Mouse (Mus musculus) spleen, postnatal 36 days (tissue): Measurements from ENCODE around the gene Mmaa.

Experiments
- DNase-seq, 2 experiments: peaks; one replicate each; pipeline ENCODE4 v3.0.0; 2022; ENCODE audit warnings: low spot score in 2 of 2, mixed read lengths in 1 of 2

Mmaa gene

GRCm38 (mm10) chr8:79288681-79289080 lies 6.1 kb downstream of the Mmaa start:
- DNase-seq = no peak

GRCm38 (mm10) chr8:79288250-79288649 lies 6.5 kb downstream of the Mmaa start:
- no peak for DNase-seq

GRCm38 (mm10) chr8:79286424-79286823 lies 8.3 kb downstream of the Mmaa start:
- DNase-seq = no peak

- no peak for DNase-seq
Measured at GRCm38 (mm10) chr8:79284626-79285025, 10.1 kb downstream of the Mmaa start.

GRCm38 (mm10) chr8:79281376-79281890 lies 13.3 kb downstream of the Mmaa start:
- DNase-seq = no peak

- no peak for DNase-seq
Measured at GRCm38 (mm10) chr8:79277264-79277870, 17.4 kb downstream of the Mmaa start.

- DNase-seq = no peak
Measured at GRCm38 (mm10) chr8:79274940-79275339, 19.8 kb downstream of the Mmaa start.

GRCm38 (mm10) chr8:79273776-79274175 lies 21.0 kb downstream of the Mmaa start:
- DNase-seq = no peak

GRCm38 (mm10) chr8:79272676-79273075 lies 22.1 kb downstream of the Mmaa start:
- no peak for DNase-seq

GRCm38 (mm10) chr8:79268921-79269320 lies 25.8 kb downstream of the Mmaa start:
- no peak for DNase-seq

GRCm38 (mm10) chr8:79261920-79262319 lies 32.8 kb downstream of the Mmaa start:
- DNase-seq = no peak

- DNase-seq = no peak
Measured at GRCm38 (mm10) chr8:79256076-79256705, 38.5 kb downstream of the Mmaa start.

GRCm38 (mm10) chr8:79253742-79254141 lies 41.0 kb downstream of the Mmaa start:
- no peak for DNase-seq

GRCm38 (mm10) chr8:79248470-79248869 lies 46.3 kb downstream of the Mmaa start, which contains the start of gene 1700011L22Rik:
Gene 1700011L22Rik, minus strand, starts transcription at chr8:79248570.
- no peak for DNase-seq

- no peak for DNase-seq
Measured at GRCm38 (mm10) chr8:79243422-79243821, 51.3 kb downstream of the Mmaa start.

- no peak for DNase-seq
Measured at GRCm38 (mm10) chr8:79239996-79240395, 54.7 kb downstream of the Mmaa start.

GRCm38 (mm10) chr8:79239320-79239719 lies 55.4 kb downstream of the Mmaa start:
- no peak for DNase-seq

- DNase-seq = no peak
Measured at GRCm38 (mm10) chr8:79229266-79229888, 65.4 kb downstream of the Mmaa start.

GRCm38 (mm10) chr8:79227916-79228315 lies 66.8 kb downstream of the Mmaa start:
- DNase-seq = no peak

GRCm38 (mm10) chr8:79227194-79227593 lies 67.5 kb downstream of the Mmaa start:
- DNase-seq = no peak

- no peak for DNase-seq
Measured at GRCm38 (mm10) chr8:79226046-79226445, 68.7 kb downstream of the Mmaa start.

GRCm38 (mm10) chr8:79225586-79225985 lies 69.2 kb downstream of the Mmaa start:
- peak; percentile 42 to 46 for DNase-seq

- no peak for DNase-seq
Measured at GRCm38 (mm10) chr8:79224363-79224762, 70.4 kb downstream of the Mmaa start.
